Mouse (Mus musculus) hematopoietic stem cell, adult 5-6 weeks (primary cell): ENCODE measurements around the gene Arrdc5. TPM values are rescaled to one million over a fixed set of nuclear protein-coding genes. Genes with fewer than 3 reads are reported as not detected.
A peak's percentile ranks its signal among the peaks of the same experiment; 100 is the strongest.

Experiments
- ATAC-seq, 2 experiments: fragments of 125-278 bp in 1 of 2; replicated peaks in 1 of 2; 2 replicates each; pipeline ENCODE4 v1.8.0; 2016 to 2017; ENCODE audit warnings: inconsistent platforms in 2 of 2, mild to moderate bottlenecking in 2 of 2, moderate number of reproducible peaks in 2 of 2, low read depth in 1 of 2, moderate TSS enrichment in 1 of 2; ENCODE audit not compliant: low FRiP score in 2 of 2, poor library complexity in 2 of 2, severe bottlenecking in 2 of 2, insufficient read depth in 1 of 2, low TSS enrichment in 1 of 2
- total RNA-seq: library from RNA; stranded (forward); fragments of 172-1452, 232-1000 nt; gene quantifications from 2 replicates; pipeline ENCODE4 v1.2.3, GENCODE M21; 2017

The Arrdc5 gene
- total RNA-seq, 1 experiment from 2014 or later: not detected

GRCm38 (mm10) chr17:56288866-56289265 is 11.2 kb downstream of the Arrdc5 start:
- ATAC-seq: no peak

GRCm38 (mm10) chr17:56287830-56288229 is 12.3 kb downstream of the Arrdc5 start:
- no peak for ATAC-seq

- ATAC-seq: no peak
These were observed 14.1 kb downstream of the Arrdc5 start for GRCm38 (mm10) chr17:56285995-56286394.

DNA sequence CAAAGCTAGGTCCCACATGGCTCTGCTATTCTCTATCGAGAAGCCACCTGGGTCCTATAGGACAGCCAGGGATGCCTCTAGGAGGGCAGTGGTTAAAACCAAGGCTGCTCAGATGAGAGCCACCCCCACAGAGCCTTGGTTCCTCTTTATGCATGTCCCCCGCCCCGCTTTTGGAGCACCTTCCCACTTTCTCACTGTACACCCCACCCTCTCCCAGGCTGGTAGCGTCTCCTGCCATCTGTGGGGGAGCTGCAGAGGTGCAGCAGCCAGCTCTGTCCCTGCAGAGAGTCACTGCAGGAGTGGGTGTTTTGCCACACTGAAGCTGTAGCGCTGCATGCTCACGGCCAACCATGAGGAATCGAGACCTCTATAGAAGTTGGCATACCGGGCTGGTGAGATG is 16.8 kb downstream of the Arrdc5 start:
- ATAC-seq: peak; percentile 19 to 58; a peak in 3 of 4 replicates

DNA sequence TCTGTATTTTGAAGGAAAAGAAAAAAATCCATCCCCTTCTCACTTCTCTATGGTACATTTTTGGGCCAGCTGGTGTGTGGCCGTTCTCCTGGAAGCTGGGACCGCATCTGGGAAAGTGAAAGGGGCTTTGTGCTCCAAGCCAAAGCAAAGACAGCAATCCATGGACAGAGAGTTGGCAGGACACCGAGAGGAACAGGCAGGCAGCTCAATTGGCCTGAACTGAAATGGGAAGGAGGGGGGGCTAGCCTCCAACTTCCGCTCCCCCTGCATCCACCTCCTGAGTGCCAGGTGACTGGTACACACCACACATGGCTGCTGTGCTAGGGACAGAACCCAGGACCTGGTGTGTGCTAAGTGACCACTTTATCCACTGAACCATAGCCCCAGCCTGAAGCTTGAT is 17.3 kb downstream of the Arrdc5 start:
- no peak for ATAC-seq

GRCm38 (mm10) chr17:56281193-56281592 is 18.9 kb downstream of the Arrdc5 start:
- ATAC-seq: peak in 1 of 2 experiments; percentile 23; a peak in 1 of 4 replicates

DNA sequence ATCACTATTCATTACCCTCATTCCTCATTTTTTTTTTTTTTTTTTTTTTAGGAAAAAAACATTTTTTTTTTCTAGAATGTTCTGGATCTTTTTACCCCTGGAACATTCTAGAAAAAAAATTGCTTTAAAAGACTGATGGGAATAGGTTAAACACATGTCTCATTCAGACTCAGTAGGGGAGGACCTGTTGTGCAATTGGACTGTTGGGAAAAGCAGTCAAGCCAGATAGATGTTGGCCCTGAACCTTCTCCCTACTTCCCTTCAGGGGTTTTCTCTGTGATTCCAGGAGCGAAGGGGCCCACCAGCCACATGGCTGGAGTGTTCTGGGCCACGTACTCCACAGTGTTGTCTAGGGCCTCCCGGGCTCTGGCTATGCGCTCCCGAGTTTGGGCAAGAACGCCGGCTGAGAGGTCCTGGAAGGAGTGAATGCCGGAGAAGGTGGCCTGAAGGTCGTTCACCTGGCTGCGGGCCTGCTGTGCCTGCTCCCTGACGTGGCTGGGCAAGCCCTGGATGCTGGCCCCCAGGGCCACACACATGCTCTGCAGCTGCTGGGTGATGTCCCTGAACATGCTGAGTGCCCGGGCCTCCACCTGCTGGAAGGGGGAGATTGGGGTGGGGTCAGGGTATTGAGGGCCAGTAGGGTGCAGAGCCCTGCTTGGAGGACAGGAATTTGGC is 20.5 kb downstream of the Arrdc5 start:
- no peak for ATAC-seq

DNA sequence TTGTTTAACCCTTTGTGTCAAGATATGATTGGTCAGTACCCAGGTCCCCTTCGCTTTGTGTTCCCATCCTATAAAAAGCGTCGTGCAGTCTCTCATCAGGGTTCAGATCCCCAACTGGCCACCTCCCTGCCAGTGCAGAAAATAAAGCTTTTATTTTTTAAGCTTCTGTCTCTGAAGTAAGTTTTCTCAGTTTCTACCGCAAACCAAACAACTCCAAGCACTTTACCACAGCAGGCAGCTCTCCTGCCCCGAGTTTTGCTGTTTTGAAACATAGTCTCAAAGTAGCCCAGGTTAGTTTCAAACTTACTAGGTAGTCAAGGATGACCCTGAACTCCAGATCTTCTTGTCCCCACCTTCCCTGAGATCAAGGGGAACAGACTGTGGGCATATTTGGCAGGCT is 21.7 kb downstream of the Arrdc5 start:
- no peak for ATAC-seq

GRCm38 (mm10) chr17:56277567-56277893 is 22.6 kb downstream of the Arrdc5 start:
- no peak for ATAC-seq

DNA sequence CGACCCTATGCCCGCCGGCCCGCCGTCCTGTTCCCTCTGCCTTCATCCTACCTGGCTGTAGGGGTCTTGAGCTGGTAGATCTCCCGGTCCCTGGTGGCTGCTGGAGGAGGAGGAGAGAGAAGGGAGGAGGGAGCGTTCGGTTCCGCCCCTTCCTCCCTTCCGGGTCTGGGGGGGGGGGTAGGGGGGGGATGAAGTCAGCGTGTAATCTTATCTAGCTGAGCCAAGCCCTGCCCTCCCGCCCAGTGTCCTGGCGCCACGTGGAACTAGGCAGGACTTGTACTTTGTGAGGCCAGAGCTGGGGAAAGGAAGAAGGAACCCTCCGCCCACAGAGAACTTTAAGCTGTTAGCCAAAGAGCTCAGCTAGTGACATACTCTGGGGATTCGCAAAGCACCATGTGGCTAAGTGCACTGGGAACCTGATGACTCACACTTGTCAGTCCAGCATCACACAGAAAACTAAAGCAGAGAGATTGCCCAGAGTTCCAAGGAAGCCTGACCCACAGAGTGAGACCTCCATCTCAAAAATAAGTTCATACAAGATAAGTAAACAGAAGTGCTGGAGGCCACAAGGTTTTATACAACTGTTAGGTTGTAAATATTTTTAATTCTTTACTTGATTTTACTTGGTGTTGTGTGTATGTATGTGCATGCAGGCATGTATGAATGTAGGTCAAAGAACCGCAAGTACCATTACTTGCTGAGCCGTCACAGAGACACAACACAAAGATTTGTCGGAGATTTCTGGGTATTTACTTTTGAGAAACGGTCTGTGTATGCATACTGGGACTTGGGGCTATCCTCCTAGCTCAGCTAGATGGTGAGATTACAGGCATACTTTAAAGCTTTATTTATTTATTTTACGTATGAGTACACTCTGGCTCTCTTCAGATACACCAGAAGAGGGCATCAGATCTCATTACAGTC is 23.2 kb downstream of the Arrdc5 start, which contains the start of gene Ticam1:
TSS of gene Ticam1 (minus strand) at position 144 of the 924 bp plus-strand sequence.
- ATAC-seq: peak; percentile 88 to 91

DNA sequence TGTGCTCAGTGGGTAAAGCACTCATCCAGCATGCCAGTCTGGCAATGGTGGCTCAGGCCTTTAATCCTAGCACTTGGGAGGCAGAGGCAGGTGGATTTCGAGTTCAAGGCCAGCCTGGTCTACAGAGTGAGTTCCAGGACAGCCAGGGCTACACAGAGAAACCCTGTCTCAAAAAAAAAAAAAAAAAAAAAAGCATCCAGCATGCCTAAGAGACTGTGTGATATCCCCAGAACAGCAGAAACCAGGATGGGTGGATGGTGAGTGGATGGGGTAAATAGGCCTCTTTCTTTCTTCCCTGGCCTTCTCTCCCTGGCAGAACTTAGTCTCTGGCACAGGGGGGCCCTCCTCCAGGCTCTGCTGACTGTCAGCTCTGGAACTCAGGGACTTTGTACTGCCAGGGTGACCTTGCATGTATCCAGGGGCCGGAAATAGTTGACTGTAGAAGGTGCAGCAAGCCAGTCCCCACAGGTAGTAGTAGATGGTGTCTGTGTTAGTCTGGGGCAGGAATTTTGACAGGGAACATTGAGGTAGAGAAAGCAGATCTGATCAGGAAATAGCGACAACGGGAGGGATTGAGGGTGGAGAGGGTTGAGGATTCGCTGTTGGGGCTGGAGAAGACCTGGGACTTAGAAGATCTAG is 24.1 kb downstream of the Arrdc5 start:
- ATAC-seq: no peak

GRCm38 (mm10) chr17:56273986-56274385 is 26.1 kb downstream of the Arrdc5 start:
- no peak for ATAC-seq

DNA sequence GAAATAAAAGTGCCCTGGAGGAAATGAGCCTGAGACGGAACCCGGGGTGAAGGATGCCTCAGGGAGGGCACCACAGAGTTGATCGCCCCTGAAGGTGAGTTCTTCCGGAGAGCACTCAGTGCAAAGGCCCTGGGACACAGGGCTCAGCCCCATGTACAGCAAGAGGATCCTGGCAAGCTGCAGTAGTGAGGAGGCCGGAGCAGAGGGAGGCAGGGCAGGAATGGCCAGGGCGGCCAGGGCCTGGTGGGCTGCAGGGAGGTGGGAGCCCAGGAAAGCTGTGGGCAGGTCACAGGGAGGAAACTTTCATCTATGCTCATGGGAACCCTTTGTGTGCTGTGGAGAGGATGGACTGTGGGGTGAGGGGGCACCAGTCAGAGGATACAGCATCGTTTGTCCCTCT is 26.6 kb downstream of the Arrdc5 start:
- ATAC-seq: no peak

- ATAC-seq: no peak
These were observed 27.4 kb downstream of the Arrdc5 start for GRCm38 (mm10) chr17:56272644-56273043.

- ATAC-seq: no peak
These were observed 28.4 kb downstream of the Arrdc5 start for GRCm38 (mm10) chr17:56271609-56272253.

DNA sequence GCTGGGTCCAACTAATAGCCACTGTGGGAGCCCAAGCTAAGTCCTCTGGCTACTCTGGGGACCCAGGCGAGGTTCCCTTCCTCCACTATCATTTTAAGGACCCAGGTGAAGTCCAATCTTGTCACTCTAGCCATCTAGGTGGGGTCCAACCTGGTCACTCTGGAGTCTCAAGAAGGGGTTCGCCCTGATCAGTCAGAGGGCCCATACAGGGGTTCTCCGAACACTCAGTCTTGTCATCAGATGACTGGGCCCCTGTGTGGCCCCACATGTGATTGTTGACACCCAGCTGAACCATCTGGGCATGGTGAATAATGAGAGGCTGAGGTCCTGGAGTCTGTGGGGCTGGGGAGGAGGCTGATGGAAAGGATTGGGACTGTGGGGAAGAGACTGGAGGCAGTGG is 30.3 kb downstream of the Arrdc5 start:
- no peak for ATAC-seq

DNA sequence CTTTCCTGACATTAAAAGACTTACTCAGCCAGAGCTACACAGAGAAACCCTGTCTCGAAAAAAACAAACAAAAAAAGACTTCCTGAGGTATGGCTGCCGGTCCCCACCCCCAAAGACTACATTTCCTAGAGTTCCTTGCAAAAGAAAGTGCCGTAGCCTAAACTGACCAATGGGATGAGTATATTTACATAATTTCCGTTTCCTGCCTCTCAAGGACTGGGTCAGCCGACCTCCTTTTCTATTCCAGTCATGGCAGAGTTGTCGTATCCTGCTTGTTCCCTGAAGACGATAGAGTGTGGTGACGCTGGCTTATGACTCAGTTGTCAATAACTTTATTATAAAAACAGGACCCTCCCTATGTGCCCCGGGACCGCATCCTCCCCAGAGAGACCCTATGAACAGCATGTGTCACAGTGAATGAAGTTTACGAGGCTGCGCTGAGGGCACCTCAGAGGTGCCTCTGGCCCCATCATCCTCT is 30.9 kb downstream of the Arrdc5 start:
- ATAC-seq: peak; percentile 86 to 92
